Mouse (Mus musculus) thymus, adult 2 months (tissue): ENCODE data around the gene Cry2.

Source experiments
- CTCF ChIP-seq: fragments of 200-500 bp; IDR thresholded peaks from 2 replicates; pipeline ENCODE4 v1.5.1; 2012; ENCODE audit warnings: mild to moderate bottlenecking, control low read depth, low read length, moderate library complexity, borderline replicate concordance; ENCODE audit not compliant: control insufficient read depth, poor library complexity, insufficient read depth; ENCODE audit errors: extremely low read depth
- POLR2A ChIP-seq: fragments of 200-500 bp; IDR thresholded peaks from 2 replicates; pipeline ENCODE4 v1.6.1; 2012; ENCODE audit warnings: mild to moderate bottlenecking, low read length, control low read depth, moderate library complexity; ENCODE audit not compliant: control insufficient read depth, poor library complexity, insufficient read depth; ENCODE audit errors: extremely low read depth

GRCm38 (mm10) chr2:92430089-92430488, 3.8 kb downstream of the Cry2 start:
- TF ChIP-seq POLR2A: no peak
- no peak for TF ChIP-seq CTCF
